Mouse (Mus musculus) embryonic fibroblast, embryonic 13.5 days (primary cell): ENCODE data around the gene Eln. TPM values are rescaled to one million over a fixed set of nuclear protein-coding genes. Genes with fewer than 3 reads are reported as not detected.

Source experiments
- H3K27ac ChIP-seq: 2 replicates; pipeline ENCODE4 v1.5.1; 2012; ENCODE audit warnings: low read length, control low read depth, inconsistent platforms; ENCODE audit not compliant: insufficient read depth
- H3K4me1 ChIP-seq: 2 replicates; pipeline ENCODE4 v1.6.1; 2011; ENCODE audit warnings: low read length; ENCODE audit not compliant: control insufficient read depth, insufficient read depth
- H3K4me3 ChIP-seq: 2 replicates; pipeline ENCODE4 v1.5.1; 2011; ENCODE audit warnings: mild to moderate bottlenecking, control low read depth, low read length; ENCODE audit not compliant: insufficient read depth
- CTCF ChIP-seq: IDR thresholded peaks from 2 replicates; pipeline ENCODE4 v1.5.1; 2011; ENCODE audit warnings: mild to moderate bottlenecking, control low read depth, low read length, moderate library complexity, borderline replicate concordance; ENCODE audit not compliant: insufficient read depth
- POLR2A ChIP-seq: IDR thresholded peaks from 2 replicates; pipeline ENCODE4 v1.6.1; 2011; ENCODE audit warnings: low read depth, mild to moderate bottlenecking, control low read depth, low read length, moderate library complexity
- polyA plus RNA-seq: library from polyadenylated mRNA; stranded (reverse); fragments of >200 nt; gene quantifications from 2 replicates; pipeline ENCODE4 v1.2.4, GENCODE M21; 2011; ENCODE audit warnings: low read depth; ENCODE audit not compliant: missing spikeins, insufficient read length

The Eln gene
- polyA plus RNA-seq, 1 experiment: 265 TPM

GRCm38 (mm10) chr5:134746201-134746600 lies 922 bp downstream of the Eln start:
- no peak for TF ChIP-seq POLR2A
- no peak for TF ChIP-seq CTCF
- Histone ChIP-seq H3K4me1 (no peaks in the 10 kb centered on the region), H3K4me3 (0 out of 2 replicates have a peak overlapping the region, but pooled peaks have one; percentile 1), H3K27ac (no peak overlapping the region)

- TF ChIP-seq POLR2A: no peak; the same call in 1 of the 2 replicates
- TF ChIP-seq CTCF: no peak
- no peaks in the 10 kb centered on the region for H3K4me1 ChIP-seq
- no peak overlapping the region for H3K27ac ChIP-seq
- no peak overlapping the region for H3K4me3 ChIP-seq
Observed at GRCm38 (mm10) chr5:134745801-134746200, 1.3 kb downstream of the Eln start.

DNA sequence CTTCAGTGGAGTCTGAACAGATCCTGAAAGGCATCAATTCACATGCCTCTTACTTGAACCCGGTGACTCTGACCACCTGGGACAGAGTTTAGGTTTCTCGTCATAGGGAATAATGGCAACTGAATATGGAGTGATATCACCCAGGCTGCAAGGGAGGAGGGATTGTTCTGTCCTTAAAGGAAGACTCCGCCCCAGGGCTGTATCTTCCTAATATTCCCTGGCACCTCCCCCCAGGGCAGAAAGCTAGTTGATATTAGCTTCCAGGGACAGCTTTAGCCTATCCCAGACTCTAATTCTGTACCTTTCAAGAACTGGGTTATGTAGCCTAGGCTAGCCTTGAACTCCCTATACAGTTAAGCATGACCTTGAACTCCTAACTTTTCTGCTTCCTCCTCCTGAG lies 2.1 kb downstream of the Eln start:
- H3K4me3 ChIP-seq: no peak overlapping the region
- TF ChIP-seq POLR2A (no peak), CTCF (no peak)
- no peak overlapping the region for H3K27ac ChIP-seq
- H3K4me1 ChIP-seq: no peaks in the 10 kb centered on the region

GRCm38 (mm10) chr5:134743991-134744390 lies 3.1 kb downstream of the Eln start:
- Histone ChIP-seq H3K4me1 (no peaks in the 10 kb centered on the region), H3K4me3 (no peak overlapping the region), H3K27ac (no peak overlapping the region)
- no peak for TF ChIP-seq CTCF
- TF ChIP-seq POLR2A: no peak

DNA sequence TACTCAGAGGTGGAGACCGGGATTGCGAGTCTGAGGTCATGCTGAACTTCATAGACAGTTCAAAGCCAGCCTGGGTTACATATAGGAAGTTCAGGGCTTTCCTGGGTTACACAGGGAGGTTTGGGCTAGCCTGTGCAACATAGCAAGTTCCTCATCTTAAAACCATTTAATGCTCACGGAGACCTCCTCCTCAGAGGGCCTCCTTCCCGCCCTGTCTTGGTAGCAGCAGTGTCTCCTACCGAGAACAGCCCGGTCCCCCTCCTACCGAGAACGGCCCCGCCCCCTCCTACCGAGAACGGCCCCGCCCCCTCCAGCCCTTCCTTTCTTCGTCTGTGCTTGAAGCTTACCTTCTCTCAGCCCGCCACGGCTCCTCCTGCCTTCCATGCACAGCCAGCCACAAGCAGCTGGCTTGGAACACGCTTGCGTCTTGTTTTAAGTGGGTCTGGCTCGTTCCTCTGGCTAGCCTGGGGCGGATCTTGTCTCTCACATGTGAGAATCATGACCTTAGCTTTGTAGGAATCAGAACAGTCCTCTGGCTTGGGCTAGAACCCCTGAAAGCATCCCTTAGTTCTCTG lies 4.8 kb downstream of the Eln start:
- TF ChIP-seq POLR2A: no peak
- TF ChIP-seq CTCF: no peak
- no peak overlapping the region for H3K4me3 ChIP-seq
- no peak overlapping the region for H3K27ac ChIP-seq
- no peaks in the 10 kb centered on the region for H3K4me1 ChIP-seq

DNA sequence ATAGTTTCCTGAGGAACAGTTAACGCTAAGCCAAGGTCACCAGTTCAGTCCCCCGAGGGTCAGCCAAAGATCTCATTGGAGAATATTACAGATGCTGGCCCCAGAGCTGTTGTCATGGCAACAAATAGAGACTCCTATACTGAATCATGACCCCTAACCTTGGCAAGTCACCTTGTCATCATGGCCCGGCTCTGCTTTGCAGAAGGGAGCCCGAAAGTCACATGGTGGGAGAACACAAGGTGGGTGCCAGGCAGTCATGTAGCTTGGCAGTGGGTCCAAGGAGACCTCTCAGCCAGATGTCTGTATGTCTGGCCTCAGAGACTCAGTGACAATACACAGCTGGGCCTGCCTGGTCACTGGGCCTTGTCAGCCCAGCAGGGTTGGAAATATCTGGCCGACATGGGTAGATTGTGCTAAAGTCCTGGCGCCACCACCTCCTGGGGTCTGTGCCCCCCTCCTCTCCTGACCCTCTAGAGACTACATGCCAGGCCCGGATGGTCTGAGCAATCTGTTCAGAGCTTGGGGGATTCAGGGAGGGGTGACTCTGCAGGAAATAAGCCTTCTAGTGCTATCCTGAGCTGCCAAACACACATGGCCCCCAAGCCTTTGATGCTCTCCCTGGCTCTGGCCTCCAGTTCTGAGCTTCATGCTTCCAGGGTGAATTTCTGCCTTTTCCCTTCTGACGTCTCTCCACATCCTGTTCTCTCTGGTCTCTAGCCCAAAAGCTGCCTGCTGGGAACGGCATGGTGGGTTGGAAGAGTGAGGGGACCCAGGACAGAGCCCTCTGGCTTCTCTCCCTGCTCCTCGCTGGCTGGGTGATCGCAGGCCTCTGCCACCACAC lies 6.4 kb downstream of the Eln start:
- Histone ChIP-seq H3K4me3 (no peak overlapping the region), H3K4me1 (no peaks in the 10 kb centered on the region), H3K27ac (no peak overlapping the region)
- no peak for TF ChIP-seq CTCF
- TF ChIP-seq POLR2A: no peak

GRCm38 (mm10) chr5:134739951-134740350 lies 7.2 kb downstream of the Eln start:
- TF ChIP-seq POLR2A: no peak
- TF ChIP-seq CTCF: no peak
- no peaks in the 10 kb centered on the region for H3K4me1 ChIP-seq
- no peak overlapping the region for H3K4me3 ChIP-seq
- H3K27ac ChIP-seq: no peak overlapping the region

DNA sequence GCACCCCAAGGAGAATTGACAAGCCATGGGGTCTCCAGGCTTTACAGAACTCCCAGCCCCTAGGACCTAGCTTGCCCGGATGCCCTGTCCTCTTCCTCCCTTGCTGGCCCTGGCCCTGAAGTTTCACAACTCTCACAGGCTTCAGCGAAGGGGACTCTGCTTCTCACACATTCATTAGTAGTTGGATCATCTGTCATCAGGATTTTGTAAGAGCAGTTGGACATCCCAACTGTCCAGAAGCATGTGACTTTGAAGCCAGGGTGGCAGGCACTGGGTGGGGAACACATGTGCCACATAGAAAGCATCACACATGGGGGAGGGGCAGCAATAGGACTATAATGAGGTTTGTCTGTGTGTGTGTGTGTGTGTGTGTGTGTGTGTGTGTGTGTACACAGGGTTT lies 12.2 kb downstream of the Eln start:
- Histone ChIP-seq H3K4me1 (no peaks in the 10 kb centered on the region), H3K4me3 (no peak overlapping the region), H3K27ac (no peak overlapping the region)
- TF ChIP-seq CTCF (no peak), POLR2A (no peak)

DNA sequence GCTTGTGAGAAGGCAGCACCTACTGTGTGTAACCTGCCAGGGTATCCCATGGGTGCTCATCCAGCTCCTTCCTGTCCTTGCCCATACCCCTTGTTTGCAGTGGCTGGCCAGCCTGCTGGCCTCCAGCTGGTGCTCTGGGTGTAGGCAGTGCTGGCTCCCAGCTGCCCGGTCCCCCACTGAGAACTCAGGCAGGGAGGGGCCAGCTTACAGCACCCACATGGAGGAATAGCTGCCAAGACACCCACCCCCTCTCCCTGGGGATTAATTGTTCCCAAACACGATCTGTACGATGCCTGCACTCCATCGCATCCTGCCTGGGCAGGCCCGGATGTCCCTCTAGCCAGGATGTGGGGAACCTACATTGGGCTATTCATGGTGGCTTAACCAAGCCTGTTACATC lies 13.1 kb downstream of the Eln start:
- TF ChIP-seq CTCF: no peak

GRCm38 (mm10) chr5:134733241-134733640 lies 13.9 kb downstream of the Eln start:
- no peaks in the 10 kb centered on the region for H3K4me1 ChIP-seq
- H3K4me3 ChIP-seq: no peak overlapping the region
- TF ChIP-seq POLR2A (no peak), CTCF (no peak)
- no peak overlapping the region for H3K27ac ChIP-seq

More for the DNA sequence above, 13.1 kb downstream of the Eln start:
- no peak overlapping the region for H3K27ac ChIP-seq
- no peak overlapping the region for H3K4me3 ChIP-seq
- no peaks in the 10 kb centered on the region for H3K4me1 ChIP-seq
